Mouse (Mus musculus): ENCODE data around the gene Mdga1. TPM values are rescaled to one million over a fixed set of nuclear protein-coding genes. Genes with fewer than 3 reads are reported as not detected.

The Mdga1 gene
- polyA plus RNA-seq, 1 experiment from 2014 or later, result 1.3 TPM

GRCm38 (mm10) chr17:29859788-29860283 lies 110.1 kb downstream of the Mdga1 start:
- H3K4me1 ChIP-seq (replicated peaks; ENCODE audit: insufficient read depth, low read length), result no peaks in the 10 kb centered on the region
- no peak overlapping the region for H3K4me2 ChIP-seq (ENCODE audit: low read length)
- H3K4me3 ChIP-seq (replicated peaks; ENCODE audit: low read depth, low read length), result no peak overlapping the region
- no peak for DNase-seq (ENCODE audit: low spot score)
- H3K9ac ChIP-seq (ENCODE audit: low read depth, low read length), result no peak overlapping the region
- no peak overlapping the region for H3K27ac ChIP-seq
- ATAC-seq (replicated peaks; ENCODE audit: low FRiP score, low read depth), result no peak
- no peaks in the 10 kb centered on the region for H3K27me3 ChIP-seq (ENCODE audit: insufficient read depth, low read length)
- no peaks in the 10 kb centered on the region for H3K9me3 ChIP-seq (replicated peaks; ENCODE audit: low read length)
- H3K36me3 ChIP-seq (ENCODE audit: insufficient read depth, low read length), result no peaks in the 10 kb centered on the region
- 82% methylated on average over 13 of the region's 13 CpGs for WGBS
- TF ChIP-seq CTCF (IDR thresholded peaks at IDR 0.05; ENCODE audit: low read depth), result no peak

GRCm38 (mm10) chr17:29858764-29859163 lies 111.1 kb downstream of the Mdga1 start:
- Histone ChIP-seq H3K36me3 (ENCODE audit: insufficient read depth, low read length) (no peaks in the 10 kb centered on the region), H3K4me1 (replicated peaks; ENCODE audit: insufficient read depth, low read length) (no peaks in the 10 kb centered on the region), H3K4me2 (ENCODE audit: low read length) (no peak overlapping the region), H3K27me3 (ENCODE audit: insufficient read depth, low read length) (no peaks in the 10 kb centered on the region), H3K9me3 (replicated peaks; ENCODE audit: low read length) (no peaks in the 10 kb centered on the region), H3K4me3 (replicated peaks; ENCODE audit: low read depth, low read length) (no peak overlapping the region), H3K9ac (ENCODE audit: low read depth, low read length) (no peak overlapping the region), H3K27ac (no peak overlapping the region)
- ATAC-seq (replicated peaks; ENCODE audit: low FRiP score, low read depth), result no peak
- peak; percentile 63 for TF ChIP-seq CTCF (IDR thresholded peaks at IDR 0.05; ENCODE audit: low read depth)
- DNase-seq (ENCODE audit: low spot score), result peak; percentile 41
- WGBS, result 84% methylated on average over 3 of the region's 3 CpGs

- Histone ChIP-seq H3K4me1 (replicated peaks; ENCODE audit: insufficient read depth, low read length) (no peaks in the 10 kb centered on the region), H3K27ac (no peak overlapping the region), H3K27me3 (ENCODE audit: insufficient read depth, low read length) (no peaks in the 10 kb centered on the region), H3K9ac (ENCODE audit: low read depth, low read length) (no peak overlapping the region), H3K4me3 (replicated peaks; ENCODE audit: low read depth, low read length) (no peak overlapping the region), H3K9me3 (replicated peaks; ENCODE audit: low read length) (no peaks in the 10 kb centered on the region), H3K36me3 (ENCODE audit: insufficient read depth, low read length) (no peaks in the 10 kb centered on the region), H3K4me2 (ENCODE audit: low read length) (no peak overlapping the region)
- DNase-seq (ENCODE audit: low spot score) (no peak), ATAC-seq (replicated peaks; ENCODE audit: low FRiP score, low read depth) (no peak)
- TF ChIP-seq CTCF (IDR thresholded peaks at IDR 0.05; ENCODE audit: low read depth), result no peak
- WGBS, result 74% methylated on average over 18 of the region's 18 CpGs
Measured at GRCm38 (mm10) chr17:29855702-29856580, 113.9 kb downstream of the Mdga1 start.

GRCm38 (mm10) chr17:29854835-29855234 lies 115.1 kb downstream of the Mdga1 start:
- H3K4me2 ChIP-seq (ENCODE audit: low read length), result no peak overlapping the region
- H3K4me3 ChIP-seq (replicated peaks; ENCODE audit: low read depth, low read length), result no peak overlapping the region
- H3K36me3 ChIP-seq (ENCODE audit: insufficient read depth, low read length), result no peaks in the 10 kb centered on the region
- no peak for DNase-seq (ENCODE audit: low spot score)
- no peaks in the 10 kb centered on the region for H3K9me3 ChIP-seq (replicated peaks; ENCODE audit: low read length)
- H3K27me3 ChIP-seq (ENCODE audit: insufficient read depth, low read length), result no peaks in the 10 kb centered on the region
- no peak for ATAC-seq (replicated peaks; ENCODE audit: low FRiP score, low read depth)
- no peak overlapping the region for H3K9ac ChIP-seq (ENCODE audit: low read depth, low read length)
- H3K27ac ChIP-seq, result no peak overlapping the region
- no peak for TF ChIP-seq CTCF (IDR thresholded peaks at IDR 0.05; ENCODE audit: low read depth)
- H3K4me1 ChIP-seq (replicated peaks; ENCODE audit: insufficient read depth, low read length), result no peaks in the 10 kb centered on the region
- 92% methylated on average over 4 of the region's 4 CpGs for WGBS

- no peak for ATAC-seq (replicated peaks; ENCODE audit: low FRiP score, low read depth)
- no peaks in the 10 kb centered on the region for H3K27me3 ChIP-seq (ENCODE audit: insufficient read depth, low read length)
- H3K27ac ChIP-seq, result no peak overlapping the region
- 70% methylated on average over 6 of the region's 6 CpGs for WGBS
- H3K4me2 ChIP-seq (ENCODE audit: low read length), result no peak overlapping the region
- no peak for DNase-seq (ENCODE audit: low spot score)
- TF ChIP-seq CTCF (IDR thresholded peaks at IDR 0.05; ENCODE audit: low read depth), result no peak
- no peaks in the 10 kb centered on the region for H3K9me3 ChIP-seq (replicated peaks; ENCODE audit: low read length)
- no peak overlapping the region for H3K4me3 ChIP-seq (replicated peaks; ENCODE audit: low read depth, low read length)
- H3K4me1 ChIP-seq (replicated peaks; ENCODE audit: insufficient read depth, low read length), result no peaks in the 10 kb centered on the region
- H3K36me3 ChIP-seq (ENCODE audit: insufficient read depth, low read length), result no peaks in the 10 kb centered on the region
- H3K9ac ChIP-seq (ENCODE audit: low read depth, low read length), result no peak overlapping the region
Measured at GRCm38 (mm10) chr17:29854388-29854787, 115.5 kb downstream of the Mdga1 start.

GRCm38 (mm10) chr17:29852846-29853486 lies 116.9 kb downstream of the Mdga1 start:
- Histone ChIP-seq H3K9me3 (replicated peaks; ENCODE audit: low read length) (no peaks in the 10 kb centered on the region), H3K36me3 (ENCODE audit: insufficient read depth, low read length) (no peaks in the 10 kb centered on the region), H3K4me3 (replicated peaks; ENCODE audit: low read depth, low read length) (no peak overlapping the region), H3K27ac (no peak overlapping the region), H3K4me2 (ENCODE audit: low read length) (no peak overlapping the region), H3K9ac (ENCODE audit: low read depth, low read length) (no peak overlapping the region), H3K27me3 (ENCODE audit: insufficient read depth, low read length) (no peaks in the 10 kb centered on the region), H3K4me1 (replicated peaks; ENCODE audit: insufficient read depth, low read length) (no peaks in the 10 kb centered on the region)
- DNase-seq (ENCODE audit: low spot score), result no peak
- no peak for ATAC-seq (replicated peaks; ENCODE audit: low FRiP score, low read depth)
- WGBS, result 59% methylated on average over 8 of the region's 8 CpGs
- TF ChIP-seq CTCF (IDR thresholded peaks at IDR 0.05; ENCODE audit: low read depth), result no peak

All from kidney, postnatal 0 days (tissue).